In genomic region chr4:126110374-126111152, GRCm38 (mm10) we compare ENCODE assay signal across 8 mouse cellular contexts. TPM values are rescaled to one million over a fixed set of nuclear protein-coding genes. Genes with fewer than 3 reads are reported as not detected.
DNase-seq lines count a peak whose midpoint lies in the region; ATAC-seq and TF ChIP-seq lines count a peak whose summit lies in the region.

No protein-coding gene starts in this region.

- peak; percentile 78 for TF ChIP-seq EP300 in lung, postnatal 0 days (IDR thresholded peaks at IDR 0.05)

- peak overlapping the region; percentile 52 for H3K4me3 ChIP-seq in E14TG2a.4 (replicated peaks; ENCODE audit: low read length)
- H3K4me3 ChIP-seq in hindbrain, embryonic 10.5 days = peak overlapping the region; percentile 28
- peak overlapping the region; percentile 5; the same call in 1 of the 2 replicates for H3K4me3 ChIP-seq in lung, postnatal 0 days (ENCODE audit: low read depth, low read length)

- peaks cover 88% of the 10 kb centered on the region for H3K4me1 ChIP-seq in E14TG2a.4 (replicated peaks; ENCODE audit: low read depth, low read length)
- H3K4me1 ChIP-seq in hindbrain, embryonic 10.5 days (replicated peaks) = peaks cover 67% of the 10 kb centered on the region
- peaks cover 31% of the 10 kb centered on the region; the same call in 1 of the 2 replicates for H3K4me1 ChIP-seq in lung, postnatal 0 days (ENCODE audit: insufficient read depth, low read depth, low read length)

- H3K9ac ChIP-seq in lung, postnatal 0 days (replicated peaks; ENCODE audit: low read depth) = peak overlapping the region; percentile 32; the same call in 1 of the 2 replicates

- TF ChIP-seq CTCF in E14TG2a.4 (conservative IDR thresholded peaks at IDR 0.05; ENCODE audit: low read length) = no peak
- 0 out of 2 replicates have a peak, but pooled peaks have one; percentile 2 for TF ChIP-seq CTCF in brain, embryonic 14.5 days (IDR thresholded peaks at IDR 0.05; ENCODE audit: borderline replicate concordance, extremely low read depth, insufficient read depth, insufficient read length)
- peak; percentile 63 for TF ChIP-seq CTCF in lung, postnatal 0 days (IDR thresholded peaks at IDR 0.05)

- peaks cover 22% of the 10 kb centered on the region; the same call in 1 of the 2 replicates for H3K36me3 ChIP-seq in E14TG2a.4 (ENCODE audit: insufficient read depth, low read length)
- H3K36me3 ChIP-seq in hindbrain, embryonic 10.5 days = peaks cover 4% of the 10 kb centered on the region; the same call in 1 of the 2 replicates
- no peaks in the 10 kb centered on the region for H3K36me3 ChIP-seq in lung, postnatal 0 days (ENCODE audit: insufficient read depth, low read length)

- H3K27ac ChIP-seq in hindbrain, embryonic 10.5 days = peak overlapping the region; percentile 77
- H3K27ac ChIP-seq in lung, postnatal 0 days (ENCODE audit: low read length) = peak overlapping the region; percentile 92

- 11% methylated on average over 12 of the region's 12 CpGs for WGBS in hindbrain, embryonic 10.5 days
- 2% methylated on average over 12 of the region's 12 CpGs for WGBS in lung, postnatal 0 days

- no peaks in the 10 kb centered on the region for H3K9me3 ChIP-seq in E14TG2a.4 (ENCODE audit: low read length)
- H3K9me3 ChIP-seq in hindbrain, embryonic 10.5 days = no peaks in the 10 kb centered on the region
- H3K9me3 ChIP-seq in lung, postnatal 0 days (ENCODE audit: low read length) = no peaks in the 10 kb centered on the region

- TF ChIP-seq POLR2A in brain, embryonic 14.5 days (IDR thresholded peaks at IDR 0.05; ENCODE audit: borderline replicate concordance, extremely low read depth, insufficient read depth, insufficient read length, poor library complexity, severe bottlenecking) = no peak

- H3K27me3 ChIP-seq in E14TG2a.4 (ENCODE audit: insufficient read depth, low read length) = no peaks in the 10 kb centered on the region
- H3K27me3 ChIP-seq in hindbrain, embryonic 10.5 days (ENCODE audit: insufficient read depth, poor library complexity, severe bottlenecking) = no peaks in the 10 kb centered on the region
- no peaks in the 10 kb centered on the region for H3K27me3 ChIP-seq in lung, postnatal 0 days (replicated peaks; ENCODE audit: insufficient read depth, low read length)

- H3K4me2 ChIP-seq in lung, postnatal 0 days (replicated peaks; ENCODE audit: low read depth, low read length) = peak overlapping the region; percentile 44

- peak; percentile 62 for ATAC-seq in frontal cortex, adult (ENCODE audit: low TSS enrichment)
- peak; percentile 89 for ATAC-seq in lung, postnatal 0 days

- peak; percentile 62 for DNase-seq in brain, embryonic 14.5 days (ENCODE audit: low read depth)
- no peak for DNase-seq in hindbrain, embryonic 10.5 days (ENCODE audit: low spot score)
- DNase-seq in layer of hippocampus, postnatal 14 days (ENCODE audit: low spot score in 2 of 2) = peak; percentile 60 to 73
- peak; percentile 92 for DNase-seq in lung, postnatal 0 days (ENCODE audit: low spot score)
- peak; percentile 64 for DNase-seq in ovary, postnatal 36 days (ENCODE audit: low spot score)
- DNase-seq in thymus, postnatal 25 days = peak; percentile 83

RNA-seq across cellular contexts. Expression of gene Stk40, which starts 6.8 kb away (rescaled TPM):
- 19.6 and 28.1 TPM in 2 replicates for polyA plus RNA-seq in brain, embryonic 14.5 days (2012; rRNA removed)
- 46.9 and 47.2 TPM in 2 replicates for polyA plus RNA-seq in hindbrain, embryonic 10.5 days (2016; fragmentation: Nextera tagmentation; extraction: Ambion mirVana)
- 10 to 100 TPM; 20.8 to 21.3 TPM for total RNA-seq in layer of hippocampus, postnatal 14 days (2021)
- 26.7 and 30.6 TPM in 2 replicates for polyA plus RNA-seq in lung, postnatal 0 days (2015; fragmentation: Nextera tagmentation; extraction: Ambion mirVana)

RNA-seq across cellular contexts. Expression of gene Lsm10, which starts 14.1 kb away (rescaled TPM):
- 53.6 and 72.8 TPM in 2 replicates for polyA plus RNA-seq in brain, embryonic 14.5 days (2012; rRNA removed)
- 46.8 and 49.1 TPM in 2 replicates for polyA plus RNA-seq in hindbrain, embryonic 10.5 days (2016; fragmentation: Nextera tagmentation; extraction: Ambion mirVana)
- total RNA-seq in layer of hippocampus, postnatal 14 days (2021) = 10 to 100 TPM; 12.9 to 13.1 TPM
- polyA plus RNA-seq in lung, postnatal 0 days (2015; fragmentation: Nextera tagmentation; extraction: Ambion mirVana) = 62.2 and 64.1 TPM in 2 replicates

RNA-seq across cellular contexts. Expression of gene Eva1b, which starts 37.0 kb away (rescaled TPM):
- 20.7 and 23.1 TPM in 2 replicates for polyA plus RNA-seq in brain, embryonic 14.5 days (2012; rRNA removed)
- 29.8 and 35.3 TPM in 2 replicates for polyA plus RNA-seq in hindbrain, embryonic 10.5 days (2016; fragmentation: Nextera tagmentation; extraction: Ambion mirVana)
- 1 to 10 TPM; 6.5 to 6.7 TPM for total RNA-seq in layer of hippocampus, postnatal 14 days (2021)
- 151 TPM in 2 replicates for polyA plus RNA-seq in lung, postnatal 0 days (2015; fragmentation: Nextera tagmentation; extraction: Ambion mirVana)

RNA-seq across cellular contexts. Expression of gene Oscp1, which starts 52.2 kb away (rescaled TPM):
- polyA plus RNA-seq in brain, embryonic 14.5 days (2012; rRNA removed) = 6.4 and 14.7 TPM in 2 replicates
- 27.7 and 30.9 TPM in 2 replicates for polyA plus RNA-seq in hindbrain, embryonic 10.5 days (2016; fragmentation: Nextera tagmentation; extraction: Ambion mirVana)
- 10 to 100 TPM; 45.5 to 49.0 TPM for total RNA-seq in layer of hippocampus, postnatal 14 days (2021)
- polyA plus RNA-seq in lung, postnatal 0 days (2015; fragmentation: Nextera tagmentation; extraction: Ambion mirVana) = 11.8 and 12.3 TPM in 2 replicates

RNA-seq across cellular contexts. Expression of gene Sh3d21, which starts 52.7 kb away (rescaled TPM):
- polyA plus RNA-seq in brain, embryonic 14.5 days (2012; rRNA removed) = 0.66 and 0.81 TPM in 2 replicates
- 1.3 and 2.3 TPM in 2 replicates for polyA plus RNA-seq in hindbrain, embryonic 10.5 days (2016; fragmentation: Nextera tagmentation; extraction: Ambion mirVana)
- total RNA-seq in layer of hippocampus, postnatal 14 days (2021) = 1 to 10 TPM; 1.2 to 1.8 TPM
- 23.3 and 30.7 TPM in 2 replicates for polyA plus RNA-seq in lung, postnatal 0 days (2015; fragmentation: Nextera tagmentation; extraction: Ambion mirVana)
